Mouse (Mus musculus): ENCODE measurements around the gene Proca1.
A peak's percentile ranks its signal among the peaks of the same experiment; 100 is the strongest.

Gene Proca1

GRCm38 (mm10) chr11:78215709-78216317 is 22.6 kb downstream of the Proca1 start:
- peak; percentile 51 to 76 for DNase-seq (ENCODE audit: low spot score in 2 of 2)

GRCm38 (mm10) chr11:78223586-78223985 is 30.4 kb downstream of the Proca1 start:
- no peak for DNase-seq (ENCODE audit: low spot score in 2 of 2)

DNA sequence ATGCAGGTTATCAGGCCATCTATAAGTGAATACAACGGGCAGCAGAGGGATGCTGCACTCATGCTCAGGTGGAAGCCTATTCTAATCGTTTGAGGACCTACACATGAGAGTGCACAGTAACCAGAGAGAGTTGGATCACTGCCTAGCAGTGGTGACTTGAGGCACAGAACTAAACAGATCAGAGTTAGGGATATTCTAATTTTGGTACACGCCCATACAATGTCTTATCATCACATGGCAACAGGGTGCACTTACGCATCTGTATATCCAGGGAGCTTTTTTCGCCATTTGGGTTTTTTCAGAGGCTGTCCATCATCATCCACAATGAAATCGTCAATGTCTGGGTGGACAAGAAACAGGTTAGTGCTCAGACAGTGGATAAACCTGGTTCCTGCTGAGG is 38.3 kb downstream of the Proca1 start:
- DNase-seq (ENCODE audit: low spot score in 2 of 2) = no peak

DNA sequence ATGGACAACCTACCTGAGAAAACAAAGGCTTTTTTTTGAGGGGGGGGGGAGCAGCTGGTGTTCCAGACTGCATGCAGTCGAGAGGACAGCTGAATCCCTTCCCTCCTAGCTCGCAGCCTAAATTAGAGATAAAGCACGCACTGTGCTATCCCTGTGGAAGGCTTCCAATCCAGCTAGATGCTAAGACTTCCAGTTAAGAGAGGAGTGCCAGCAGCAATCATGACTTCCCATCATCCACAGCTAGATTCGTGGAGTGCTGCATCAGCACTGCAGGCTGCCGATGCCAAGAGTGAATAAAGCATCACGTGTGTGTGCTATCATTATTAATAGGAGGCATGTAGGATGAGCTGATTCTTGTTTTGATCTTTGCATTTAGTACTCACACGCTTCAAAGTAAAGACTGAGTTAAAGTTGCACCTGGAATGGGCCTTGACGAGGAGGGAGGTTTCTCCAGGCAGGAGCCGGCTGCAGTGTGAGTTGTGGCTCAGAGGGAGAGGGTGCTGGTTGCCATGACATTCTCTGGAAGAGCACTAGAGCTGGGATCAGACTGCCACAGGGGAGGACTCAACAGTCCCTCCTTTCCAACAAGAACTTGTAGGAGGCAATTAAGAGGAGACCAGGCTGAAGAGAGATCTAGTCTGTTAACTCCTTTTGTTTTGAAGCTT is 47.1 kb downstream of the Proca1 start:
- DNase-seq (ENCODE audit: low spot score in 2 of 2) = peak; percentile 58 to 73

GRCm38 (mm10) chr11:78245261-78245626 is 52.1 kb downstream of the Proca1 start:
- peak in 1 of 2 experiments; percentile 35 for DNase-seq (ENCODE audit: low spot score in 2 of 2)

GRCm38 (mm10) chr11:78245627-78246317 is 52.6 kb downstream of the Proca1 start, which contains the start of the genes Sdf2 and Supt6:
Gene Sdf2, plus strand, starts transcription at chr11:78245746.
Gene Supt6, minus strand, starts transcription at chr11:78245987.
- DNase-seq (ENCODE audit: low spot score in 2 of 2) = peak; percentile 88 to 91

DNA sequence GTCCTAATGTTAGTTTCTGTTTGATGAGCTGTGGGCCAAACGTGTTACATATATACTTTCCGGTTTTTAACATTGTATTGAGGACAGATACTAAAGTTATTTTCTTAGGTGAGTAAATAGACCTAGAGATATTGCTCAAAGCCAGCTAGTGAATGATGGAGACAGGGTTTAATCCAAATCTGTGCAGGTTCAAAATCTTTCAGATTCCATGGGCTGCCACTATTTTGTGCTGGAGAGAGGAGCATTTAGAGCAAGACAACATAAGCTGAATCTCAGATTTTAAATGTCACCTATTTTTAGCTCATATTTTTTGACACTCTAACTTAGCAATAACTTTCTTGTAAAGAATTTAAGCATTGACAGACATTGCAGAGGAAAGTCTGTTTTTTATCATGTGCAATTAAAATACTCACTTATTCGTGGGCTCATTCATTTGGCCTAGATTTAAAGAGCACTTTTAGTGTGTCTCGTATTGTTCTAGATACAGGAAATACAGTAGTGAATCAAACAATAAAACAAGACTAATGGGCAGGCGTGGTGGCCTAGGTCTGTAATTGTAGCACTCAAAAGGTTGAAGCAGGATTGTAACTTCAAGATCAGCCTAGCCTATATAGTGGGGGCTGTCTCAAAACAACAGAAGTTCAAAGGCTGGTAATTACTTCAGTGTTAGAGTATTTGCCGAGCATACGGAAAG is 53.3 kb downstream of the Proca1 start:
- no peak for DNase-seq (ENCODE audit: low spot score in 2 of 2)

DNA sequence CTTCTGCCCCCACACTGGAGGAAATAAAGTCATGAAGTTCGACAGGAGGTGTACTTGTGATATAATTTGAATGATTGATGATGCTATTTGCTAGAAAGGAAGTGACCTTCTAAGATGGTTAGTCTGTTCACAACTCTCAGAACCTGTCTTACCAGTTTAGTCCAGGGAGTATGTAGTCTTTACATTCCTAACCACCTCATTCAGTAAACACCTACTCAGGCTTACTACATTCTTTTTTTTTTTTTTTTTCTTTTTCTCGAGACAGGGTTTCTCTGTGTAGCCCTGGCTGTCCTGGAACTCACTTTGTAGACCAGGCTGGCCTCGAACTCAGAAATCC is 53.8 kb downstream of the Proca1 start:
- no peak for DNase-seq (ENCODE audit: low spot score in 2 of 2)

GRCm38 (mm10) chr11:78247727-78248140 is 54.5 kb downstream of the Proca1 start:
- DNase-seq (ENCODE audit: low spot score in 2 of 2) = no peak

Measured in right cerebral cortex, postnatal 10 days (tissue).